Mouse (Mus musculus) liver, embryonic 11.5 days (tissue): Measurements from ENCODE around the gene Lpp. TPM values are rescaled to one million over a fixed set of nuclear protein-coding genes. Genes with fewer than 3 reads are reported as not detected.

Experiments used
- ATAC-seq: fragments of 200-750 bp; cut with Nextera tagmentation; replicated peaks from 2 replicates; pipeline ENCODE4 v1.8.0; 2017; ENCODE audit warnings: moderate number of reproducible peaks, mild to moderate bottlenecking, moderate TSS enrichment, moderate library complexity; ENCODE audit not compliant: low FRiP score
- DNase-seq: peaks from one replicate; pipeline ENCODE4 v3.0.0-alpha.2; 2017; ENCODE audit warnings: low spot score
- H3K27ac ChIP-seq: fragments of 300-500 bp; sonication (generic); 2 replicates; pipeline ENCODE4 v1.5.1; 2014; ENCODE audit warnings: mild to moderate bottlenecking, low read depth, low read length, control low read depth
- H3K27me3 ChIP-seq: fragments of 300-500 bp; sonication (generic); replicated peaks from 2 replicates; pipeline ENCODE4 v1.6.1; 2014; ENCODE audit warnings: low read length, mixed read lengths; ENCODE audit not compliant: control insufficient read depth, insufficient read depth
- H3K36me3 ChIP-seq: fragments of 300-500 bp; sonication (generic); 2 replicates; pipeline ENCODE4 v1.6.1; 2014; ENCODE audit warnings: mild to moderate bottlenecking, low read length, moderate library complexity, mixed read lengths; ENCODE audit not compliant: control insufficient read depth, insufficient read depth
- H3K4me1 ChIP-seq: fragments of 300-500 bp; sonication (generic); replicated peaks from 2 replicates; pipeline ENCODE4 v1.6.1; 2014; ENCODE audit warnings: low read length, mixed read lengths; ENCODE audit not compliant: control insufficient read depth, insufficient read depth
- H3K4me2 ChIP-seq: fragments of 300-500 bp; sonication (generic); 2 replicates; pipeline ENCODE4 v1.6.1; 2014; ENCODE audit warnings: mild to moderate bottlenecking, control low read depth, moderate library complexity
- H3K4me3 ChIP-seq: fragments of 300-500 bp; sonication (generic); 2 replicates; pipeline ENCODE4 v1.5.1; 2014; ENCODE audit warnings: low read depth, low read length, control low read depth
- H3K9ac ChIP-seq: fragments of 300-500 bp; sonication (generic); 2 replicates; pipeline ENCODE4 v1.6.1; 2014; ENCODE audit warnings: low read depth, low read length, control low read depth
- H3K9me3 ChIP-seq: fragments of 300-500 bp; sonication (generic); 2 replicates; pipeline ENCODE4 v1.6.1; 2016; ENCODE audit warnings: low read length, inconsistent platforms, mixed read lengths; ENCODE audit not compliant: control insufficient read depth
- WGBS: fragments of 180-500 bp; shearing (Covaris S2); extraction: QIAGEN DNeasy Blood & Tissue Kit; methylation state at CpG from one replicate; pipeline ENCODE4 v1.1.7; 2014; 5-methylcytosine and 5-hydroxymethylcytosine counted together
- polyA plus RNA-seq: library from polyadenylated mRNA; unstranded; fragments of >200 nt; fragmentation: Nextera tagmentation; extraction: Ambion mirVana; gene quantifications from 2 replicates; pipeline ENCODE4 v1.2.1, GENCODE M21; 2014

The Lpp gene
- polyA plus RNA-seq, 1 experiment from 2014 or later: 21.2 TPM

- H3K27ac ChIP-seq: no peak overlapping the region
- H3K9ac ChIP-seq: no peak overlapping the region
- DNase-seq: no peak
- H3K4me1 ChIP-seq: no peaks in the 10 kb centered on the region
- H3K4me3 ChIP-seq: no peak overlapping the region
- H3K4me2 ChIP-seq: no peak overlapping the region
- 75% methylated on average over 4 of the region's 4 CpGs for WGBS
- no peaks in the 10 kb centered on the region for H3K36me3 ChIP-seq
- H3K27me3 ChIP-seq: no peaks in the 10 kb centered on the region
- ATAC-seq: no peak
- H3K9me3 ChIP-seq: no peaks in the 10 kb centered on the region
Measured at GRCm38 (mm10) chr16:24933691-24934090, 540.4 kb downstream of the Lpp start.

GRCm38 (mm10) chr16:24941306-24942160 is 548.2 kb downstream of the Lpp start:
- Histone ChIP-seq H3K27me3 (no peaks in the 10 kb centered on the region), H3K4me2 (no peak overlapping the region), H3K9me3 (no peaks in the 10 kb centered on the region), H3K27ac (no peak overlapping the region), H3K4me1 (no peaks in the 10 kb centered on the region), H3K4me3 (no peak overlapping the region), H3K9ac (no peak overlapping the region), H3K36me3 (no peaks in the 10 kb centered on the region)
- no peak for DNase-seq
- ATAC-seq: no peak
- WGBS: 81% methylated on average over 9 of the region's 9 CpGs

DNA sequence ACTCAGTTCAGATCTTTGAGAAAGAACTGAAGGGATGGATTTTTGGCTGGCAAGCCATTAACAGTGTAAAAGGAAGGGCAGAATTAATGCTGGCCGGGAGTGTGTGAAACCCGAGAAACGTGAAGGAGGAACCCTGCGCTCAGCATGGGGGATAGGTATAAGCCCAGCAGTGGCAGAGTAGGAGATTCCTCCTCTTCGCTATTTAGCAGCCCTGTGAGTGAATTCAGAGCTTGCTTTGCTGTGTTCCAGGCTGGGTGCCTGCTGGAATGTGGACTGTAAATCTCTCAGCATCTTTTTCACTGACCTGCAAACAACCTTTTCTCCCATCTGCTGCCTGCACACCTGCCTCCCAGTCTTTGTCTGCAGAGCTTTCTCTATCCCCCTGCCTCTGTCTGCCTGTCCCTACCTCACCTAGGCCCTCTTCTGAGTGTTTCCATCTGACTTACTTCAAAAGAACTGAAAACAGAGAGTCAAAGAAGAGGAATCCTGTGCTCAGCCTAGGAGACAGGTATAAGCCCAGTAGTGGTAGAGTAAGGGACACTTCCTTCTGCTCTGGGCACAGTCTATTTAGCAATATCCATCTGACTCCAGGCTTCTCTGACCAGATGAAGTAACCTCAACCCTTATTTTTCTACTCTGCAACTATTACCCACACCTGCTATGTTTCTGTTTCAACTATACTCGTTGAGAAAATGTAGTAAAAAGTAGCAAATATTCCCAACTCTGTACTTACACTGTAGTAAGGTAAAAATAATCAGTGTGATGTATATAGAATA is 550.4 kb downstream of the Lpp start:
- H3K4me3 ChIP-seq: no peak overlapping the region
- 52% methylated on average over 6 of the region's 6 CpGs for WGBS
- no peaks in the 10 kb centered on the region for H3K36me3 ChIP-seq
- no peaks in the 10 kb centered on the region for H3K4me1 ChIP-seq
- ATAC-seq (no peak), DNase-seq (no peak)
- no peak overlapping the region for H3K4me2 ChIP-seq
- no peaks in the 10 kb centered on the region for H3K27me3 ChIP-seq
- H3K9ac ChIP-seq: no peak overlapping the region
- no peaks in the 10 kb centered on the region for H3K9me3 ChIP-seq
- H3K27ac ChIP-seq: no peak overlapping the region

- 62% methylated on average over 1 of the region's 1 CpGs for WGBS
- no peak for DNase-seq
- H3K4me3 ChIP-seq: no peak overlapping the region
- no peak overlapping the region for H3K4me2 ChIP-seq
- H3K9me3 ChIP-seq: no peaks in the 10 kb centered on the region
- H3K4me1 ChIP-seq: no peaks in the 10 kb centered on the region
- no peak for ATAC-seq
- H3K27ac ChIP-seq: no peak overlapping the region
- H3K9ac ChIP-seq: no peak overlapping the region
- H3K36me3 ChIP-seq: no peaks in the 10 kb centered on the region
- no peaks in the 10 kb centered on the region for H3K27me3 ChIP-seq
Measured at GRCm38 (mm10) chr16:24946356-24946755, 553.0 kb downstream of the Lpp start.

- no peaks in the 10 kb centered on the region for H3K27me3 ChIP-seq
- WGBS: 67% methylated on average over 1 of the region's 1 CpGs
- no peaks in the 10 kb centered on the region for H3K9me3 ChIP-seq
- H3K27ac ChIP-seq: no peak overlapping the region
- no peak overlapping the region for H3K4me2 ChIP-seq
- H3K9ac ChIP-seq: no peak overlapping the region
- H3K4me3 ChIP-seq: no peak overlapping the region
- no peaks in the 10 kb centered on the region for H3K4me1 ChIP-seq
- DNase-seq (no peak), ATAC-seq (no peak)
- H3K36me3 ChIP-seq: no peaks in the 10 kb centered on the region
Measured at GRCm38 (mm10) chr16:24947485-24947884, 554.2 kb downstream of the Lpp start.

- Histone ChIP-seq H3K27me3 (no peaks in the 10 kb centered on the region), H3K27ac (no peak overlapping the region), H3K9me3 (no peaks in the 10 kb centered on the region), H3K4me3 (no peak overlapping the region), H3K4me1 (no peaks in the 10 kb centered on the region), H3K4me2 (no peak overlapping the region), H3K9ac (no peak overlapping the region), H3K36me3 (no peaks in the 10 kb centered on the region)
- WGBS: 78% methylated on average over 3 of the region's 3 CpGs
- DNase-seq (no peak), ATAC-seq (no peak)
Measured at GRCm38 (mm10) chr16:24948091-24948690, 554.9 kb downstream of the Lpp start.

- ATAC-seq: no peak
Measured at GRCm38 (mm10) chr16:24949265-24949664, 556.0 kb downstream of the Lpp start.

DNA sequence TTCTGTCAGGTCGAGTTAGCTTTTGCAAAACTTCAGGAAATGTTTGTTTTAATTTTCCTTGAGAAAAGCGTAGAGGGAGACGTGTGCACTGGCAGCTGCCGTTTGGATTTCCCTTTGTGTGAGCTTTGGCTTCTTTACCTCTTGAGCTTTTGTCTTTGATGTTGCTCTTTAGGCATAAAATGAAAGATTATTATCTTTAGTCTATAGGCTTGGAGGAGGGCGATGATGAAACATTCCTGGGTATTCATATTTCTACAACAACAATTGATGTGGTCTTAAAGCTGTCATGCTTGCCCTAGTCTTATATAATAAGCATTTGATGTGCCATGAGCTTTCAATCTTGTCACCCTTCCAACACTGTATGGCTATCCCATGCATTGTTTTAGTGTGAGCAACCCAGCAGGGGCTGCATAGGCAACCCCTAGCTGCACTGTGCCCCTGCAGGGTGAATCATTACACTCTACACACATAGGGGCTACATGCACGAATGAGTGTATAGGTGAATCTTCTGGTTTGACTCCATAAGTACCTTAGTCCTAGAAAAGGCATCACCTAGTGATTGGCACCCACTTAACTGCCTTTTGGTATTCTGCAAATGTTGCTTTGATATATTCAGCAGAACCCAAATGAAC is 556.9 kb downstream of the Lpp start:
- H3K9me3 ChIP-seq: no peaks in the 10 kb centered on the region
- 76% methylated on average over 6 of the region's 6 CpGs for WGBS
- H3K4me3 ChIP-seq: no peak overlapping the region

More at GRCm38 (mm10) chr16:24949265-24949664, 556.0 kb downstream of the Lpp start:
- H3K4me2 ChIP-seq: no peak overlapping the region
- WGBS: 90% methylated on average over 3 of the region's 3 CpGs
- H3K9me3 ChIP-seq: no peaks in the 10 kb centered on the region
- H3K4me3 ChIP-seq: no peak overlapping the region
- no peak overlapping the region for H3K27ac ChIP-seq
- no peaks in the 10 kb centered on the region for H3K27me3 ChIP-seq
- H3K9ac ChIP-seq: no peak overlapping the region
- H3K36me3 ChIP-seq: no peaks in the 10 kb centered on the region
- no peaks in the 10 kb centered on the region for H3K4me1 ChIP-seq
- DNase-seq: no peak

More for the DNA sequence above, 556.9 kb downstream of the Lpp start:
- Histone ChIP-seq H3K4me1 (no peaks in the 10 kb centered on the region), H3K27ac (no peak overlapping the region), H3K4me2 (no peak overlapping the region), H3K27me3 (no peaks in the 10 kb centered on the region), H3K36me3 (no peaks in the 10 kb centered on the region), H3K9ac (no peak overlapping the region)
- no peak for DNase-seq
- no peak for ATAC-seq
